Mouse (Mus musculus) limb, embryonic 10.5 days (tissue): ENCODE results near the gene Akap9. TPM values are rescaled to one million over a fixed set of nuclear protein-coding genes. Genes with fewer than 3 reads are reported as not detected.
"Not testable (repeated sequence)": the region's sequence is repeated elsewhere in the genome, so short reads cannot be mapped to it uniquely, and the experiment has no call there.

Source experiments
- DNase-seq: peaks from one replicate; pipeline ENCODE4 v3.0.0-alpha.2; 2017; ENCODE audit warnings: low spot score
- H3K27ac ChIP-seq: fragments of 300-500 bp; sonication (generic); 2 replicates; pipeline ENCODE4 v1.5.1; 2016; ENCODE audit warnings: mild to moderate bottlenecking
- H3K27me3 ChIP-seq: fragments of 300-500 bp; sonication (generic); 2 replicates; pipeline ENCODE4 v1.6.1; 2016; ENCODE audit warnings: low read depth, mild to moderate bottlenecking; ENCODE audit not compliant: poor library complexity, severe bottlenecking
- H3K36me3 ChIP-seq: fragments of 300-500 bp; sonication (generic); 2 replicates; pipeline ENCODE4 v1.6.1; 2016; ENCODE audit warnings: mild to moderate bottlenecking, moderate library complexity
- H3K4me1 ChIP-seq: fragments of 300-500 bp; sonication (generic); 2 replicates; pipeline ENCODE4 v1.6.1; 2016
- H3K4me3 ChIP-seq: fragments of 300-500 bp; sonication (generic); 2 replicates; pipeline ENCODE4 v1.5.1; 2016; ENCODE audit warnings: mild to moderate bottlenecking, moderate library complexity
- H3K9me3 ChIP-seq: fragments of 300-500 bp; sonication (generic); replicated peaks from 2 replicates; pipeline ENCODE4 v1.6.1; 2016; ENCODE audit warnings: mild to moderate bottlenecking
- WGBS: fragments of 180-500 bp; shearing (Covaris S2); methylation state at CpG from one replicate; pipeline ENCODE4 v1.1.7; 2016; 5-methylcytosine and 5-hydroxymethylcytosine counted together
- polyA plus RNA-seq: library from polyadenylated mRNA; unstranded; fragments of >200 nt; fragmentation: Nextera tagmentation; extraction: Ambion mirVana; gene quantifications from 2 replicates; pipeline ENCODE4 v1.2.1, GENCODE M21; 2016

Gene Akap9
- polyA plus RNA-seq, 1 experiment from 2014 or later = 130 TPM

- H3K4me1 ChIP-seq = peaks cover 12% of the 10 kb centered on the region
- DNase-seq, H3K27ac ChIP-seq, H3K27me3 ChIP-seq, H3K9me3 ChIP-seq, H3K4me3 ChIP-seq: not testable (repeated sequence)
- 89% methylated on average over 1 of the region's 1 CpGs for WGBS
- H3K36me3 ChIP-seq = peaks cover 23% of the 10 kb centered on the region
Observed at GRCm38 (mm10) chr5:4026336-4026735, 98.5 kb downstream of the Akap9 start.

GRCm38 (mm10) chr5:4028486-4029173, 100.8 kb downstream of the Akap9 start:
- DNase-seq = no peak

GRCm38 (mm10) chr5:4031846-4032245, 104.0 kb downstream of the Akap9 start:
- Histone ChIP-seq H3K27ac (no peak overlapping the region), H3K9me3 (no peaks in the 10 kb centered on the region), H3K36me3 (peaks cover 58% of the 10 kb centered on the region), H3K4me1 (no peaks in the 10 kb centered on the region), H3K4me3 (no peak overlapping the region), H3K27me3 (no peaks in the 10 kb centered on the region)
- WGBS = 90% methylated on average over 4 of the region's 4 CpGs
- no peak for DNase-seq

More at GRCm38 (mm10) chr5:4028486-4029173, 100.8 kb downstream of the Akap9 start:
- Histone ChIP-seq H3K27me3 (no peaks in the 10 kb centered on the region), H3K36me3 (peaks cover 30% of the 10 kb centered on the region), H3K27ac (no peak overlapping the region), H3K4me1 (peaks cover 7% of the 10 kb centered on the region; the same call in 1 of the 2 replicates), H3K4me3 (no peak overlapping the region), H3K9me3 (no peaks in the 10 kb centered on the region)
- WGBS = 95% methylated on average over 6 of the region's 6 CpGs

- DNase-seq = no peak
- Histone ChIP-seq H3K27ac (no peak overlapping the region), H3K27me3 (no peaks in the 10 kb centered on the region), H3K9me3 (no peaks in the 10 kb centered on the region), H3K4me1 (no peaks in the 10 kb centered on the region), H3K36me3 (peaks cover 67% of the 10 kb centered on the region), H3K4me3 (no peak overlapping the region)
- WGBS = 92% methylated on average over 9 of the region's 9 CpGs
Observed at GRCm38 (mm10) chr5:4036686-4037085, 108.8 kb downstream of the Akap9 start.

GRCm38 (mm10) chr5:4039351-4039750, 111.5 kb downstream of the Akap9 start:
- DNase-seq = no peak
- H3K27me3 ChIP-seq = no peaks in the 10 kb centered on the region
- no peak overlapping the region for H3K27ac ChIP-seq
- no peaks in the 10 kb centered on the region for H3K4me1 ChIP-seq
- peaks cover 69% of the 10 kb centered on the region for H3K36me3 ChIP-seq
- no peak overlapping the region for H3K4me3 ChIP-seq
- no peaks in the 10 kb centered on the region for H3K9me3 ChIP-seq
- 90% methylated on average over 8 of the region's 8 CpGs for WGBS

- 89% methylated on average over 6 of the region's 6 CpGs for WGBS
- DNase-seq = peak; percentile 37
Observed at GRCm38 (mm10) chr5:4040372-4040771, 112.5 kb downstream of the Akap9 start.

GRCm38 (mm10) chr5:4040922-4041321, 113.1 kb downstream of the Akap9 start:
- Histone ChIP-seq H3K36me3 (peaks cover 68% of the 10 kb centered on the region), H3K27ac (no peak overlapping the region), H3K27me3 (no peaks in the 10 kb centered on the region), H3K4me3 (no peak overlapping the region), H3K9me3 (no peaks in the 10 kb centered on the region), H3K4me1 (no peaks in the 10 kb centered on the region)
- 92% methylated on average over 2 of the region's 2 CpGs for WGBS
- DNase-seq = no peak

More at GRCm38 (mm10) chr5:4040372-4040771, 112.5 kb downstream of the Akap9 start:
- Histone ChIP-seq H3K4me3 (no peak overlapping the region), H3K9me3 (no peaks in the 10 kb centered on the region), H3K27me3 (no peaks in the 10 kb centered on the region), H3K36me3 (peaks cover 68% of the 10 kb centered on the region), H3K4me1 (no peaks in the 10 kb centered on the region), H3K27ac (no peak overlapping the region)

- Histone ChIP-seq H3K4me1 (no peaks in the 10 kb centered on the region), H3K36me3 (peaks cover 92% of the 10 kb centered on the region), H3K9me3 (no peaks in the 10 kb centered on the region), H3K4me3 (no peak overlapping the region), H3K27me3 (no peaks in the 10 kb centered on the region), H3K27ac (no peak overlapping the region)
- WGBS = 98% methylated on average over 8 of the region's 8 CpGs
- no peak for DNase-seq
Observed at GRCm38 (mm10) chr5:4060313-4060712, 132.5 kb downstream of the Akap9 start.

GRCm38 (mm10) chr5:4066476-4067115, 138.7 kb downstream of the Akap9 start:
- Histone ChIP-seq H3K4me3 (no peak overlapping the region), H3K9me3 (no peaks in the 10 kb centered on the region), H3K27me3 (no peaks in the 10 kb centered on the region), H3K27ac (no peak overlapping the region), H3K4me1 (no peaks in the 10 kb centered on the region), H3K36me3 (peaks cover 93% of the 10 kb centered on the region)
- DNase-seq = no peak
- WGBS = 95% methylated on average over 18 of the region's 18 CpGs

- Histone ChIP-seq H3K27ac (no peak overlapping the region), H3K9me3 (no peaks in the 10 kb centered on the region), H3K36me3 (peaks cover 93% of the 10 kb centered on the region), H3K4me1 (no peaks in the 10 kb centered on the region), H3K4me3 (no peak overlapping the region), H3K27me3 (no peaks in the 10 kb centered on the region)
- DNase-seq = no peak
- WGBS = 84% methylated on average over 3 of the region's 3 CpGs
Observed at GRCm38 (mm10) chr5:4067203-4067602, 139.3 kb downstream of the Akap9 start.

GRCm38 (mm10) chr5:4079086-4079485, 151.2 kb downstream of the Akap9 start:
- H3K9me3 ChIP-seq = no peaks in the 10 kb centered on the region
- no peak overlapping the region for H3K27ac ChIP-seq
- H3K4me1 ChIP-seq = no peaks in the 10 kb centered on the region
- DNase-seq = peak; percentile 18
- no peaks in the 10 kb centered on the region for H3K27me3 ChIP-seq
- no peak overlapping the region for H3K4me3 ChIP-seq
- 92% methylated on average over 3 of the region's 3 CpGs for WGBS
- peaks cover 85% of the 10 kb centered on the region for H3K36me3 ChIP-seq

GRCm38 (mm10) chr5:4080861-4081260, 153.0 kb downstream of the Akap9 start:
- Histone ChIP-seq H3K27ac (no peak overlapping the region), H3K36me3 (peaks cover 96% of the 10 kb centered on the region), H3K27me3 (no peaks in the 10 kb centered on the region), H3K4me1 (no peaks in the 10 kb centered on the region), H3K9me3 (no peaks in the 10 kb centered on the region), H3K4me3 (no peak overlapping the region)
- peak; percentile 22 for DNase-seq
- 89% methylated on average over 2 of the region's 2 CpGs for WGBS

- no peak overlapping the region for H3K27ac ChIP-seq
- no peak overlapping the region for H3K4me3 ChIP-seq
- H3K36me3 ChIP-seq = peaks cover 98% of the 10 kb centered on the region
- peak; percentile 25 for DNase-seq
- no peaks in the 10 kb centered on the region for H3K9me3 ChIP-seq
- 85% methylated on average over 2 of the region's 2 CpGs for WGBS
- H3K4me1 ChIP-seq = no peaks in the 10 kb centered on the region
- H3K27me3 ChIP-seq = no peaks in the 10 kb centered on the region
Observed at GRCm38 (mm10) chr5:4081513-4081912, 153.7 kb downstream of the Akap9 start.
